Mouse (Mus musculus) R1 (cell line): Measurements from ENCODE around the gene Olfr855.
A peak's percentile ranks its signal among the peaks of the same experiment; 100 is the strongest.

Source experiments
- DNase-seq: peaks from one replicate; pipeline ENCODE4 v3.0.0-alpha.2; 2018; ENCODE audit warnings: low read depth, low spot score

Olfr855 gene

DNA sequence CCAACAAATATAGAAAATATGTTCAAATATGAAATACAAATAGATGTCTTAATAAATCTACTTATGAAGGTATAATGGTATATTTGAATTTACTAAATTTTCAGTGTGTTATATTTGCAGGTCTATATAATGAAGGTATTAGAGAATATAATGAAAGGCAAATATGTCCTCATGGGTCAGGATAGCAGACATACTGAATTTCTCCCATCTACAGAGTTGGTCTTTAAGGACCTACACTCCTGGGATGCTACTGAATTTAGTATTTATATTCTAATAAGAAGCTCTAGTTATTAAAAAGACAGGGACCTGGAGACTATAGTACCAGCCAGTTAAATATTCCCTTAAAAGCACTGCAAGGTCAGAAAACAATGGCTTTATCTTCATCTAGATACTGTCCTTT lies at the start of gene Olfr855:
Olfr855 (plus strand) TSS at position 301 of the 400 bp plus-strand sequence.
- no peak for DNase-seq

DNA sequence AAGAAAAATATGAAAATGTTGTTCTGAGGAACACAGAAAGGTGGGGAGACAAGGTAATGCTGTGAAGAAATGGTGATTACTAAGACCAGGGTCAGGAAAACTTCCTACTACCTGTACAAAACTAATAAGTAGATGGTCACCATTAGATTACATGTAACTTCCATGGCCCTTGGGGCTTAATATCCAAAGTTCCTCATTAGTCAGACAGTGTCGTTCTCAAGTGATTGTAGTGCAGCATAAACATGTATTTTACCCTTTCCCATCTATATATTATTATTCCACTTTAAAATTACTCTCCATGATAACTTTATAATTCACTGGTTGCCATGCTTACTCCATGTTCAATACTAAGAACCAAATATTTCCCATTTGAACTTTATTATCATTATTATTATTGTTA lies 41.4 kb upstream of the Olfr855 start, which contains the start of gene Olfr853:
Olfr853 (minus strand) TSS at position 101 of the 400 bp plus-strand sequence.
- DNase-seq: no peak

DNA sequence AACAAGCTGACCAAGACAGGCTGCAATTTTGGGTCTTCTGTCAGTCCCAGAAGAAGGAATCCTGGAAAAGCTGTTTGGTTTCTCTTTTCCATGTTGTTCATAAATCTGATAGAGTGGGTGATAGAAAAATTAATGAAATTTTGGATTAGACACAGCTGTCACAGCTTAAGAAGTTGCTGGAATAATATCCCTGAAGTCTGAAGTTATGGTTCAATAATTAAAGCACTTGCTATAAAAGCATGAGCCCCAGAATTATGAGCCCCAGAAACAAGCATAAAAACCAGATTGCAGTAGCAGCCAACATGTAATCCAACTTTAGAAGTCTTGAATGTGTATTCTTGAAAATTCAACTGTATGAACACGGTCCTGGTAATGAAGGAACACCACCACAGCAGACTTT lies 15.1 kb upstream of the Olfr855 start, which contains the start of gene Olfr854:
Olfr854 (minus strand) TSS at position 101 of the 400 bp plus-strand sequence.
- no peak for DNase-seq

DNA sequence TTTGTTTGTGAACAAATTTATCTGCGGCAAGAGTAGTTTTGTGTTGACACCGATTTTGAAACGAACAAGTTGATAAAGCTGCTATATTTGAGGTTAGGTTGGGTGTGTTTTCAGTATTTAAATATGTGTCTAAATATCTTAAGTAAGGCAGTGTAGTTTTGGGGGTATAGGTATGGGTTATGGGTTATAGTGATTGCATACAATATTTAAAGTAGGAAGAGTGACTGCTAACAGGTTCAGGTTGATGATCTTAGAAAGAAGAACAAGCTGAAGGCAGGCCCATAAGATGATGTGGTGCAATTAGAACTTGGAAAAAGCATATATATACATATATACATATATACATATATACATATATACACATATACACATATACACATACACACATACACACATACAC lies 38.9 kb downstream of the Olfr855 start:
- DNase-seq: no peak

DNA sequence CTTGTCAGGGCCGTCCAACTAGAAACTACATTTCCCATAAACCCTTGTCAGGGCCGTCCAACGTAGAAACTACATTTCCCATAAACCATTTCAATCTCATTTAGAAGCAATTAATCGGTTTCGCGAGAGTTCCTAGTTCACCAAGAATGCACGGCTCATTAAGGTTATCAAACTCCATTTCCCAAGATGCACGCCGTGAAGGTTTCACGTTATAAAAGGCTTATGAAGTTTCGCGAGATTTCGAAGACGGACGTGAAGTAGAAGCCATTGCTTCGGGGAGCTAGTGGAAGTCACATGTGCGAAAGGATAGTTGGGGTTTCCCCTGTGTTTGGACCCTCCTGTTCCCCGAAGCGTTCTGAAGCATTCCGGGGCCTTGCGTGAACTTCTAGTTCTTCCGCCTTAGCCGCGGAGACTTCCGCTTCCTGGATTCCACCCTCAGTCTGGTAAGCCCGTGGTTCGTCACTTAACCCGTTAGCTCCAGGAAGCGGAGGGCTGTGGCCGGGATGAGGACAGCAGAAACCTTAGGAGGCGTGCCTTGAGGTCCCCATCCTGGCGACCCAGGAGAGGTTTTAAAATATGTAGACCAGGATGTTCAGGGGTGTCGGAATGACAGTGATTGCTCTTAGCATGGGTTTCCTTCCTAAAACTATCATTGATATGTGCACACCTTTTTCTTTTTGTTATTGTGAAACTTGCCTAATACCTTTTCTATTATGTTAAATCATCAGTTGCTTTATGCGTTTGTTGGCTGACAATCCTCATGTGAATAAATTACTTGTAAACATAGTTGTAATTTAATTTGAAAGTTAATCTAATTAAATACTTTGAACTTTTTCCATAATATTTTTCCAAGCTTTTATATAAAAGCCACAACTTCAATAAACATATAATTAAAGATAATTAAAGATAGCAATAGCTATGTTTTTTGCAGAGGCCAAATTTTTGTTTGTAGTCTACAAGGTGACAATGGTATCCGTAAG lies 39.7 kb downstream of the Olfr855 start, which contains the start of gene Zfp317:
Zfp317 (plus strand) TSS at position 260 of the 980 bp plus-strand sequence.
- DNase-seq: peak; percentile 100

DNA sequence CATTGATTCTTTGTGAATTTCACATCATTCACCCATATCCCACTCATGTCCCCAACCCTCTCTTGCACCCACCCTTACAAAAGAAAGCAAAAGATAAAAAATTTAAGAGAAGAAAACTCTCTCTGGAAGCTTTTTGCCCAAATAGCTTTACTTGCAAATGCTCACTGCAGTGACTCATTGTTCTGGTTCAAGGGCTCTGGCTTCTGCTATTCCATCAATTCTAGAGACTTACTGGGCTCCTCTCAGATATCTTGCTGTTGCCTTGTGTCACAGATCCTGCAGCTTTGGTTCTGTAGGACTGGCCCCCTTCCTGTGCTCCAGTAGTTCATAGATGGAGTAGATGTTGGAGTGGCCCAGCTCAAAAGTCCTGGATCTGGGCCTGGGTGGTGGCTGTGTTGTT lies 47.2 kb downstream of the Olfr855 start:
- no peak for DNase-seq
